Mouse (Mus musculus): ENCODE data around the gene Trpm8. TPM values are rescaled to one million over a fixed set of nuclear protein-coding genes. Genes with fewer than 3 reads are reported as not detected.
A peak's percentile ranks its signal among the peaks of the same experiment; 100 is the strongest.

Gene Trpm8
- polyA plus RNA-seq, 1 experiment from 2014 or later = not detected

DNA sequence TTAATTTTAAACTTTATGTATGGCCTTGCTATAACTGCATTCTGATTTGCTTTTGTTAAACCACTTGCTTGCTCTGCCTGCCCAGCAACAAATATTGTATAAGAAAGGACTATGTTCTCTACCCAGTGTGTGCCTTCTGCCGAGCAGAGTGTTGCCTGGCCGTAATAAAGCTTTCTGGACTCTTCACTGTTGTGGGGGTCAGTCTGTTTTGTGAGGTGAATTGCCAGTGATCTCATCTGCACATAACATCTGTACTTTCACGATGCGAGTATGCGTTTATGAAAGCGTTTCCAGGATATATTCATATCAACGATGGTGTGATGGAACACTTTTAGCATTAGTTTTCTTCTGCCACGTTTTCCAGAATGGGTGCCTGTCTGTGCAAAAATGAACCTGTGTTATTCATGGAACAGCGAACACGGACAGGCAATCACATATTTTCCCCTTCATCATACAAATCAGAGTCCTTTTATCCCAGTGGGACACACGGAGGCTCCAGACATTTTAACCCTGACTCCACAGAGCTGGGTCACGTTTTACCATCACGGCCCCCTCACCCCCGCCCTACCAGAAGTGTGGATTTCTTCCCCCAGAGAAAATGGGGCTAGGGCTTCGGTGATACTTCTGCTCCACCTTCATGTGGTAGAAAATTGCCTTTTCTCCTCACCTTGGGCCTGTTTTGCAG is 2.7 kb downstream of the Trpm8 start:
- Histone ChIP-seq H3K27me3 (no peaks in the 10 kb centered on the region), H3K9me3 (peaks cover 5% of the 10 kb centered on the region; the same call in 1 of the 2 replicates), H3K4me1 (peaks cover 22% of the 10 kb centered on the region), H3K27ac (no peak overlapping the region), H3K4me2 (no peak overlapping the region), H3K36me3 (peaks cover 9% of the 10 kb centered on the region; the same call in 1 of the 2 replicates), H3K4me3 (no peak overlapping the region), H3K9ac (no peak overlapping the region)
- 73% methylated on average over 15 of the region's 15 CpGs for WGBS
- no peak for ATAC-seq (ENCODE audit: insufficient number of reproducible peaks, low FRiP score, low TSS enrichment, low read depth)

DNA sequence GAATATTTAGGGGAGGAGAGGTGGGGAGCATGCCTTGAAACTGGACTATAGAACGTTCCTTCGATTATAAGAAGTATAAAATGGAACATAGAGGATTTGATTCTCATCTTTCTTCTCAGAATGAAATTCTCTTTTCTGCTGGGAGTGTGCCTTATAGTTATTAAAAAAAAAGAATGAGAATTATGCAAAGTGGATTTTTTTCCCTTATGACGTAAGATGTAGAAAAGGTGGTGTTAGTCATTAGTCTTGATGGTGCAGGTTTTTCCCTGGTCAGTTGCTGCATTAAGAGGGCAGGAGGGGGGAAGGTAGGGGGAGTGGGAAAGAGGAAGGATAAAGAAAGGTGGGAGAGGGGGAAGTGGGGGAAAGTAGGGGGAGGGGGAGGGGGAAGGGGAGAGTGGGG is 4.8 kb downstream of the Trpm8 start:
- Histone ChIP-seq H3K36me3 (no peaks in the 10 kb centered on the region), H3K4me2 (no peak overlapping the region), H3K9me3 (peaks cover 5% of the 10 kb centered on the region; the same call in 1 of the 2 replicates), H3K9ac (no peak overlapping the region), H3K4me3 (no peak overlapping the region), H3K4me1 (peaks cover 4% of the 10 kb centered on the region; the same call in 1 of the 2 replicates), H3K27me3 (no peaks in the 10 kb centered on the region), H3K27ac (no peak overlapping the region)
- 61% methylated on average over 3 of the region's 3 CpGs for WGBS
- no peak for ATAC-seq (ENCODE audit: insufficient number of reproducible peaks, low FRiP score, low TSS enrichment, low read depth)

DNA sequence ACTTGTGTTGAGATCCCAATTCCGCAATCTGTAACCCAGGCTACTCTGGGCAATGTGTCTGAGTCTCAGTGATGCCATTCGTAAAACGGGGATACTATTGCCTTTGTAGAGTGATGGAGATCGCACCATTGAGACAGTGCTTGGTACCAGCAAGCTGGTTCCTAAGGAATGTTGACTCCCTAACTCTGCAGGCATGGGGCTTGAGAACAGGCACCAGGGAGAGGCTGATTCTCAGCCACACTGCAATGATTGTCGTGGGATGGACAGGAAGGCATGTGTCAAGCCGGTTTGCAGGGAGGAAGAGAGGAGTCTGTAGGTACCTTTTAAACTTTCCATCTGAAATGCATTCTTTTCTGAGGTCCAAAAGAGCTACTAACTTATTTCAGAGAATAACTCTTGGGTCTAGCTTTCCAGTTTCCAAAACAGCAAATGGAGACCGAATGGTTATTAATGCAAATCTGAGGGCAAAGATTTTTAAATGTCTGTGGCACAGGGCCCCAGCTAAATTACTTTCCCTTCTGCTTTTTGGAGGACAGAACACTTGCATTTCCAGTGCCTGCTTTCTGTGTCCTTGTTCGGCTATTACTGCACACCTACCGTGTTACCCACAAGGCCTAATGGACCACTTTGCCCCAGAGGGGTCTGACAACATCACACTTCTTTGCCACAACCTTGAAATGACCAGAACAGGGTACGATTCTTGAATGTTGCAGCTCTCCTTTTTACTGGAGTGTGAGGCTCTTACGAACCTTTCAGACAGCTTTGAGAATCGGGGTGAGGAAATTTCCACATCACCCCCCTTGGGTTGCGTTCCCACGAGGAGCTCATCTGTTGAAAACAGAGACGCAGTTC is 6.1 kb downstream of the Trpm8 start:
- Histone ChIP-seq H3K9ac (no peak overlapping the region), H3K4me3 (no peak overlapping the region), H3K4me2 (no peak overlapping the region), H3K27ac (no peak overlapping the region), H3K9me3 (peaks cover 5% of the 10 kb centered on the region; the same call in 1 of the 2 replicates), H3K36me3 (no peaks in the 10 kb centered on the region), H3K4me1 (no peaks in the 10 kb centered on the region), H3K27me3 (no peaks in the 10 kb centered on the region)
- 77% methylated on average over 15 of the region's 15 CpGs for WGBS
- no peak for ATAC-seq (ENCODE audit: insufficient number of reproducible peaks, low FRiP score, low TSS enrichment, low read depth)

DNA sequence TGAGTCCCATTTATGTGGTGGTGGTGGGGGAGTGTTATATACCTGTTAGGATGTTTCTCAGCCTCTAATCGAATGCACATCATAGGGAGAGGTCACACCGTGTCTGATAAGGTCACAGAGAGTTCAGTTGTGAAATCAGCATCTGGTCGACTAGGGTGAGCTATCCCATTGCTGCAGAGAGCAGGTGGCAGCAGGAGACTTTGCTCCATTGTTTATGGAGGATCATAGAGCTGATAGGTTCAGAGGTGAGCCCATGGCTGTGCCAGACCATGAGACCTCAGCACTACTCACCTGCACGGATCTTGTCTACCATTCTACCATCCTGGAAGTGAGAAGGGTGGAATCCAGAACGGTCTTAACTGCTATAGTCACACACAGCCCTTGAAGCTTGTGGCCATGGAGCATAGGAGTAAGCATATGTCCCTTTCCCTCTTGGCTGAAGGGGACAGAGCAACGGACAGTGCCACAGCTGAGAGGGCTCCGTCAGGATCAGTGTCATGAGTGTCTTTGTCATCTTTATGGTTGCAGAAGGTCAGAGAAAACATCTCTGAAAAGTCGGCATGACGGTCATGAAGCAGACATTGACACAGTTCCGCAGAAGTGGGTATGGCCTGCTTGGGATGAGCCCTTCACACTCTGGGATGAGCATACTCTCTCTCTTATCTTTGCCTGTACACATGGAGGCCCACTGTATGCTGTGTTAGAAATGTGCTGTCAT is 6.9 kb downstream of the Trpm8 start:
- Histone ChIP-seq H3K4me2 (no peak overlapping the region), H3K9ac (no peak overlapping the region), H3K4me3 (no peak overlapping the region), H3K9me3 (peaks cover 5% of the 10 kb centered on the region; the same call in 1 of the 2 replicates), H3K27ac (no peak overlapping the region), H3K36me3 (no peaks in the 10 kb centered on the region), H3K4me1 (no peaks in the 10 kb centered on the region), H3K27me3 (no peaks in the 10 kb centered on the region)
- WGBS = 60% methylated on average over 10 of the region's 10 CpGs
- peak; percentile 28 for ATAC-seq (ENCODE audit: insufficient number of reproducible peaks, low FRiP score, low TSS enrichment, low read depth)

DNA sequence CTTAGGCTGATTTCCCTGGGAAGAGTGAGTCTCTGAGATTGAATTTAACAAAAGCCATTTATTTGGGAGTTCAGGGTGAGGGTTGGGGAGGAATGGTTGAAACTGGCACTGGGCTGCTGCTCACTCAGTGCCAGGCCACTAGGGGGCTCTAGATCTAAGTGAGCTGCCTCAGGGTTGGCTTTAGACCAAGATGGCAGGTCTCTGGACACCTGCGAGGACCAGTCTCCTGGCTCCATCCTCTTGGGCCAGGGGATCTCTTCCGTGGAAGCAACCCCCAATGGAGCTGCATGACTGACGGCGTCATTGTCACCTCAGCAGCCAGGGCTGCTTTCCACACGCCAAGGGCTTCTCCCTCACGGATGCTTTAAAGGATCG is 7.5 kb downstream of the Trpm8 start:
- Histone ChIP-seq H3K27me3 (no peaks in the 10 kb centered on the region), H3K36me3 (no peaks in the 10 kb centered on the region), H3K9ac (no peak overlapping the region), H3K27ac (no peak overlapping the region), H3K4me3 (no peak overlapping the region), H3K4me1 (no peaks in the 10 kb centered on the region), H3K9me3 (peaks cover 5% of the 10 kb centered on the region; the same call in 1 of the 2 replicates), H3K4me2 (no peak overlapping the region)
- 0 out of 2 replicates have a peak, but pooled peaks have one; percentile 1 for ATAC-seq (ENCODE audit: insufficient number of reproducible peaks, low FRiP score, low TSS enrichment, low read depth)
- 62% methylated on average over 7 of the region's 7 CpGs for WGBS

DNA sequence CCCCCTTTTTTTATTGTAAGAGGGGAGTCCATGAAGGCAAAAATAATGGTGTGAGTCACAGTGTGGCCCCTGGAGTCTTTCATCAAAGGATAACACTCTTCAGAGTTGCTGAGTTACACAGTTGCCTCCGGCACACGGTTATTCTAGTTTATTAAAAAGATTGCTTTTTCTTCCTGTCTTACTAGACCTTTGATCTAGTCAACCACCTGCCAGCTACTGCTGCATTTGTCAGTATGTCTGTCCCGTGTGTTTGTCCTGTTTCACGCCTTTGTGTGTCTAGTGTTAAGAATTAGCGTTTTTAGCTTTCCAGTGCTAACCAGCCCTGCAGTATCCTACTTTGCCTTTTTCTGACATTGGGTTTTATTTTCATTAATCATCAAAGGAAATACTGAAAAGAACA is 8.2 kb downstream of the Trpm8 start:
- no peak for ATAC-seq (ENCODE audit: insufficient number of reproducible peaks, low FRiP score, low TSS enrichment, low read depth)
- Histone ChIP-seq H3K27ac (no peak overlapping the region), H3K27me3 (no peaks in the 10 kb centered on the region), H3K4me3 (no peak overlapping the region), H3K9ac (no peak overlapping the region), H3K4me2 (no peak overlapping the region), H3K9me3 (peaks cover 5% of the 10 kb centered on the region; the same call in 1 of the 2 replicates), H3K4me1 (no peaks in the 10 kb centered on the region), H3K36me3 (no peaks in the 10 kb centered on the region)
- WGBS = 66% methylated on average over 5 of the region's 5 CpGs

DNA sequence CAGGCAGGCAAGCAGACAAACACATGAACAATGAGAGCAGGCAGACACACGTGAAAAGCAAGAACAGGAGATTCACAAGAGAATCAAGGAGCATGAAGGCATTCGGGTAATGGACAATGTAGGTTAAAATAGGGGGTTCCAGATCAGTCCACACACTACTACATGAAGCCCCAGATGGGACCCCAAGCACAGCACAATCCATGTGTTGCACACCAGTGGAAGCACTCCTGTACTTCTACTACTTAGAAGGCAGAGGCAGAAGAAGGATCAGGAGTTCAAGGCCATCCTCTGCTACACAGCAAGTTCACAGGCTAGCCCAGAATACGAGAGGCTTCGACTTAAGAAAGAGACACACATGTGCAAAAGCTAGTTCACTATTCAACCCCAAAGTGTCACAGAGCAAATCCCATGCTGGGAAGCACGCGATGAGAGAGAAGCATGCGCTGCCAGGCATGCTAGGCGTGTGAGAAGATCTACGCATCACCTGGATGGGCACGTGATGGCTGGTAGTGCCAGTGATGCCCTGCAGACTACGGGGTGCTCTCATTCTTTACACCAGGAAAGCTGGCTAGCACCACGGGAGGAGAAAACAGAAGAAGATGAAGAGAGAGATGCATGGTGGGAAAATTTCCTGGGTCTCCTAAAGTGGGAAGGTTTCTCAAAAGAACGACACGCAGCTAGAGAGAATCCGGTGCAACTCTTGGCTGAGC is 8.8 kb downstream of the Trpm8 start:
- WGBS = 80% methylated on average over 15 of the region's 15 CpGs
- H3K36me3 ChIP-seq = no peaks in the 10 kb centered on the region
- H3K4me2 ChIP-seq = no peak overlapping the region
- H3K4me3 ChIP-seq = no peak overlapping the region
- ATAC-seq (ENCODE audit: insufficient number of reproducible peaks, low FRiP score, low TSS enrichment, low read depth) = no peak
- no peak overlapping the region for H3K9ac ChIP-seq
- no peak overlapping the region for H3K27ac ChIP-seq
- no peaks in the 10 kb centered on the region for H3K27me3 ChIP-seq
- H3K4me1 ChIP-seq = no peaks in the 10 kb centered on the region
- peaks cover 7% of the 10 kb centered on the region for H3K9me3 ChIP-seq

DNA sequence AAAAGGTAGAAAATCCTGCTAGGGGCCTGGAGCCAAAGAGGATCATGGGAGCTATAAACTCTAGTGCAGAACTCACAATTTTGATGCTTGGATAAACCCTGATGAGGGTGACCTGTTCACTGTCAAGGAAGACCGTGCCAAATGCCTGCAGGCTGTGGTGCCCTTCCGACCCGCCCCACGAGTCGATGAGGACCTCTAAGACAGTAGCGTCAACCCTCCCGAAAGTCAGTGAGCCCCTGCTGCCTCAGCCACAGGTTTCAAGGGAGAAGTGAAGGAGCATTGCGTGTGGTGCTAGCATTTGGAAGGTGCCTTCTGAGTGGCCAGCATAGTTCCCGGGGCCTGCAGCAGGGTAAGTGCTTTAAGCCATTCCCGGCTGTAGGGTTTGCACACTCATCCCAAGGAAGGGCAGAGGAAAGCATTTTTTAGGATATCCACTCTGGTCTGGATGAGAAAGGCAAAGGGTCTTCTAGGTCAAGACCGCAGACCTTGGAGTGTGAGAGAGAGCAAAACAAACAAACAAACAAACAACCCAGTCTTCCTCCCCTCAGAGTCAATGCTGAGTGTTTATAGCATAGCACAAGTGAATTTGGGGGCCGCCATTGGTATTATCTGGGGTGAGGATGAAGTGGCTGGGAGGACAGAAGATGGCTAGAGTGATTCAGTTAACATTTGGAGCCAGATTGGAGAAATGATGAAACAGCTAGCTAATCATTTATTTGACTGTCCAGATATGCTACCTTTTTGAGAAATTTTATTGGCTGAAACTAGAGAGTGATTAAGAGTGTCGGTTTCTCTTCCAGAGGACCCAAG is 9.6 kb downstream of the Trpm8 start:
- Histone ChIP-seq H3K9ac (no peak overlapping the region), H3K27me3 (no peaks in the 10 kb centered on the region), H3K4me2 (no peak overlapping the region), H3K4me1 (no peaks in the 10 kb centered on the region), H3K36me3 (no peaks in the 10 kb centered on the region), H3K27ac (no peak overlapping the region), H3K9me3 (peaks cover 15% of the 10 kb centered on the region), H3K4me3 (no peak overlapping the region)
- ATAC-seq (ENCODE audit: insufficient number of reproducible peaks, low FRiP score, low TSS enrichment, low read depth) = no peak
- WGBS = 72% methylated on average over 13 of the region's 13 CpGs

DNA sequence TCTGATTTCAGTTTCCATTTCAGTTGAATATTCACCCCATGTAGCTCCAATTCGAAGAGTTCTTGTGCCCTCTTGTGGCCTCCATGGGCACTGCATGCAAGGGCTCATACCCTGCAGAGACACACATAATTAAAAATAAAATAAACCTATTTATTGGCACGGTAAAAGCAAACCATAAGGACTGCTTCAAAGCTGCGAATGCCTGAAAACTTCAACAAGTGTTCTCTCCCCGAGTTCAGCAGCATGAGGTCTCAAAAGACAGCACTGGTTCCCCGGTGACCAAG is 10.2 kb downstream of the Trpm8 start:
- H3K36me3 ChIP-seq = no peaks in the 10 kb centered on the region
- ATAC-seq (ENCODE audit: insufficient number of reproducible peaks, low FRiP score, low TSS enrichment, low read depth) = no peak
- H3K27me3 ChIP-seq = no peaks in the 10 kb centered on the region
- 30% methylated on average over 5 of the region's 5 CpGs for WGBS
- no peak overlapping the region for H3K4me3 ChIP-seq
- peaks cover 16% of the 10 kb centered on the region for H3K9me3 ChIP-seq
- H3K4me2 ChIP-seq = no peak overlapping the region
- no peak overlapping the region for H3K9ac ChIP-seq
- no peaks in the 10 kb centered on the region for H3K4me1 ChIP-seq
- no peak overlapping the region for H3K27ac ChIP-seq

DNA sequence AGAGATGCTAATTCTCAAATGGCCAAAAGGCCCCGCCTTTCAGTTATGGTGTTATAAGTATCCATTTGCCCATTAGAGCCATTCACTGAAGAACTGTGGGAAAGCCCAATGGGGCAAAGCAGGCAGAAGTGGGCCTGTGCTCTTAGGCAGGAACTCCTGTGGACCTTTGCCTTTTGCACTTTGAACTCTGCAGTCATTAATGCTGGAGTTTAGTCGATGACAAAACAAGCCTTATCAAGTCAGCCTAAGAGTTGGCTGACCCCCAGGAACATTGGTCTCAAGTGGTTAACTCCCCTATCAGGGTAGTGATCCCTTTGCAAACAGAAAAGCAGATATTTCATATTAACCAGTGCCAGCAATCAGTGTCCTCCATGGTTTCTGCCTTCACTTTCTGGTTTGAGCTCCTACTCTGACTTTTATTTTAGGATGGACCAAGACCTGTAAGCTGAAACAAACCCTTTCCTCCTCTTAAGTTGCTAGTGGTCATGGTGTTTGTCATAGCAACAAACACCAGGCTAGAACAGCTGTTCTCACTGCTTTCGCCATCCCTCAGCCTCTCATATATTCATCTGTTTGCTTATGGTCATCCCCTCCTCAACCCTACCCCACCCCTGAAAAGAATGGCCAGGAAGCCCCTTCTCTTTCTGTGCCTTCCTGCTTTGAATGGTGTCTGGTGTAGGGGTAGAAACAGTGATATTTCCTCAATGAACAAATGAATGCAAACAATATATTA is 10.8 kb downstream of the Trpm8 start:
- H3K27me3 ChIP-seq = no peaks in the 10 kb centered on the region
- H3K9me3 ChIP-seq = peaks cover 16% of the 10 kb centered on the region
- ATAC-seq (ENCODE audit: insufficient number of reproducible peaks, low FRiP score, low TSS enrichment, low read depth) = no peak
- H3K4me3 ChIP-seq = no peak overlapping the region
- H3K9ac ChIP-seq = no peak overlapping the region
- WGBS = 39% methylated on average over 3 of the region's 3 CpGs
- no peaks in the 10 kb centered on the region for H3K36me3 ChIP-seq
- H3K4me1 ChIP-seq = no peaks in the 10 kb centered on the region
- no peak overlapping the region for H3K4me2 ChIP-seq
- no peak overlapping the region for H3K27ac ChIP-seq

Measured in limb, embryonic 15.5 days (tissue).